Mouse (Mus musculus) spleen, postnatal 36 days (tissue): ENCODE data around the gene Plgrkt.
"Not testable (repeated sequence)": the region's sequence is repeated elsewhere in the genome, so short reads cannot be mapped to it uniquely, and the experiment has no call there.

Source experiments
- DNase-seq, 2 experiments: peaks; one replicate each; pipeline ENCODE4 v3.0.0; 2022; ENCODE audit warnings: low spot score in 2 of 2, mixed read lengths in 1 of 2

Plgrkt gene

DNA sequence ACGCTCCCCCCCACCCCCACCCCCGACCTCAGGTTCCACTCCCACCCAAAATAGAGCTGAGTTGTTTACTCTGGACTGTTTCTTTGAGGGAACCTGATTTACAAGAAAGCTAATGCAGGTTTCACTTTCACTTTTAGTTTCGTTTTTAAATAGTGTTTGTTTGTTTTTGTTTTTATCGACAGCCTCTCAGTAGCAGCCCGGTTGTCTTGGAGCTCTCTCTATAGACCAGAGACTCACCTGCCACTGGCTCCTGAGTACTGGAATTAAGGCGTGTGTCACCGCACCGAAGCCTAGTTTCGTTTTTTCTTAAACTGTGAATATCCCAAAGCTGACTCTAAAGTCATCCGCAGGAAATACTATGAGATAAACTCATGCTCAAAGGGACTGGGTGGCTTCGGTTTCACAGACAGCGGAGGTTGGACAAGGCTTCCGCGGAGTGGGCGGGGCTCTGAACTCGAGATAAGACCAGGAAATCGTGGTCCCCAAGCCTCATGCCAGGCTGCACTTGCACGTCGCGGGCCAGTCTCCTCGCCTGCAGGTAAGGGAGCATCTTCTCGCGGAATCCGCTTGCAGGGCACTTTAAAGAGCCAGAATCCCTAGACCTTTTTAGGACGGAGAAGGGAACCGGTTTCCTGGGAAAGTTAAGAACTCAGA lies at the start of gene Plgrkt, which contains the start of gene Cd274:
Plgrkt (minus strand) TSS at position 422 of the 654 bp plus-strand sequence.
Cd274 (plus strand) TSS at position 487 of the 654 bp plus-strand sequence.
- DNase-seq, result peak; percentile 93 to 94

- DNase-seq, result no peak
These were observed 49.3 kb upstream of the Plgrkt start for GRCm38 (mm10) chr19:29416393-29416902.

GRCm38 (mm10) chr19:29414917-29415316 lies 47.7 kb upstream of the Plgrkt start:
- not testable (repeated sequence) for DNase-seq

- DNase-seq, result no peak
These were observed 47.3 kb upstream of the Plgrkt start for GRCm38 (mm10) chr19:29414513-29414912.

DNA sequence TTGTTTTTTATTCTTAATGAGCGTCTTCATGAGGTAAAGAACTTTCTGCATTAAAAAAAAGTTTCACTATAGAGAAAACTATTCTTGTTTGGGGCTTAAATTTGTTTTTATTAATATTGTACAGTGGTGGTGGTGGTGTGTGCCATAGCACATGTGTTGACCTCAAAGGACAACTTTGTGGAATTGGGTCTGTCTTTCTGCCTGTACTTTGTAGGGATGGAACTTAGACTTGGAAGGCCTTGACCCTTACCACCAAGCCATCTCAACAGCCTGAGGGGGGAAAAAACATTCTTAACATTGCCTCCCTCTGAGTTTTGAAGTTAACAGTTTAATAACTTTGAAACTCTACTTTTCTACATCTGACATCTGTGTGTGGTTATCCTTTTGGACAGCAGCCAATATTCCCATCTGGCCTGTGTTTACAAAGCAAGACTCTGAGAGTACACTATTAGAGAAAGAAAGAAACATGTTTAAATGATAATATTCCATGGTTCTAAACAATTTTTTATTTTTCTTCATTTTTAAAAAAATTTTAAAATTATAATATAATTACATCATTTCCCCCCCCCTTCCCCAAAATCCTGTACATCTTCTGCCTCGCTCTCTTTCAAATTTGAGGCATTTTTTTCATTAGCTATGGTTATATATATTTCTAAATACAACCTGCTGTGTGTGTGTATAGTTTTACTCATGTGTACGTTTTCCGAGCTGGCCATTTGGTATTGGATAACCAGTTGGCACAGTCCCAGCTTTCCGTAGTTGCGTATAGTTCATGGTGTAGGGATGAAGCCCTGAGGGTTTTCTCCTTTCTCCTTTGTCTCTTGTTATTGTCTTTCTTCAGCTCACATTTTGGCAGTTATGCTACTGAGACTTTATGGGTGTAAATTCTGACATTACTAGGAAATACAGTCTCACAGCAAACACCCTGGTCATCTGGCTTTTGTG lies 45.6 kb upstream of the Plgrkt start:
- no peak for DNase-seq

DNA sequence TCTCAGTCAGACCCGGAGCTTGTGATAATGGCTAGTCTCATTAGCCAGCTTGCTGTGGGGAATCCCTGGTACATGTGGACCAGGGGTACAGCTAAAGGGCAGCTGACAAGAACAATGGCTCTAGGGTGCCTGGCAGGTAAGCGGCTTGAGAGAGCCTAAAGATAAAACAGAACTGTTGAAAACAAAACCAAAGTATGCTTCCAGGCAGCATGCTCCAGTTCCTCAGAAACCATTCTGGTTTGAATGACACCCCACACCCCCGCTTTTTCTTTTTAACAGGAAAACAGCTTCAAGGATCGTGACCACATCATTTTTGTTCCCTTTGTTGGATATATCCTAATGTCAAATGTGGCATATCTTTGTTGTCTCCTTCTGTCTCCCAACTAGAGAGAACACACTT lies 43.4 kb upstream of the Plgrkt start, which contains the start of gene Pdcd1lg2:
Pdcd1lg2 (plus strand) TSS at position 301 of the 400 bp plus-strand sequence.
- no peak for DNase-seq

DNA sequence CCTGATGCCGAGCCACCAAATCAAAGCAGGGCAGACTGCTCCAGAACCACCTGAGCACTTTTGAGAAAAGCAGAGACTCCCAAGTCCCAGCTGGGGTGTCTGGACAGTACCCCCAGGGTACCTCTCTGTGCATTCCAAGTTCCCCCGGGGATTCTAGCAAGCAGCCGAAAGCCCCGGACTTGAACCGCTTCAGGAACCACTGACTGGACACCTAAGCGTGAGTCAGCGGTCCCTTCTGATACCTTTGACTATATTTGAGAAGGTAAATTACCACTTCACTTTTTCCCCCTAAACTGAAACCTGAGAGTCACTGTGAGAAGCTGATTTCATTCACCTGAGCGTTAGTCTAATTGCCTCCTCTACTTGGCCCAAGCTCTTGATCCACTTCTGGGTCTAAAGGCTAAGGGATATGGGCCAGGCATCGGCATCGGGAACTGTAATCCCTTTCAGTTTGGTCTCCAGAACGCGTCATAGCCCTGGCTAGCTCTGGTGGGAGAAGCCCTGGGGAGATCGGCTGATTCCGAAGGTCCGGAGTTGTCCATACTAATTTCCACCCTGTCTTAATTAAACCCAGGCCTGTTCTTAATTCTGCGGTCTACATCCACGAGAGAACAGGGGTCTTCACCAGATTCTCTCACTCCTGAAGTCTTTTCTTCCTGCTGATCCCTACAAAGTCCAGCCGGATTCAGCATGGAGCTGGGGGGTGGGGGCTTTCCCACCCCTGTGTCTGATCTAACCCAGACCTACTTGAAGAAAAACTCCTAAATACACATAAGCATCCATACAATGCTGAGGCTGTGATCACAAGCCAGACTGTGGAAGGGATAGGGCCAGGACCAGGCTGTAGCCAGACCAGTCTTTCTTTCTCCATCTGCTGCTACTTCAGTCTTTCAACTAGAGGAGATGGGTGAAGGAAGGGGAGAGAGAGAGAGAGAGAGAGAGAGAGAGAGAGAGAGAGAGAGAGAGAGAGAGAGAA lies 39.1 kb upstream of the Plgrkt start:
- DNase-seq, result no peak

DNA sequence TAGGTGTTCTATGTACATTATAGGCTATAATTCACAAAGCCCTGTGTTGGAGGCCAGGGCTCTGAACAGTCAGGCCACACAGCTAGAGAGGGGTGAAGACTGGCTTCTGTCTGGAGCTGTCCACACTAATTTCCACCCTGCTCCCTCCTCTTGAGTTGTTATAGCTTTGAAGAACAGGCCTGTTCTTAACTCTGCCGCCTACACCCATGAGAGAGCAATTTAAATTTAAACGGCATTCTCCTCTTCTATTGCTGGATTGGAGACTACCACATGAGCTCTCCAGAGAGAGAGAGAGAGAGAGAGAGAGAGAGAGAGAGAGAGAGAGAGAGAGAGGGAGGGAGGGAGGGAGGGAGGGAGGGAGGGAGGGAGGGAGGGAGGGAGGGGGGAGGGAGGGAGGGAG lies 38.2 kb upstream of the Plgrkt start:
- DNase-seq, result no peak

DNA sequence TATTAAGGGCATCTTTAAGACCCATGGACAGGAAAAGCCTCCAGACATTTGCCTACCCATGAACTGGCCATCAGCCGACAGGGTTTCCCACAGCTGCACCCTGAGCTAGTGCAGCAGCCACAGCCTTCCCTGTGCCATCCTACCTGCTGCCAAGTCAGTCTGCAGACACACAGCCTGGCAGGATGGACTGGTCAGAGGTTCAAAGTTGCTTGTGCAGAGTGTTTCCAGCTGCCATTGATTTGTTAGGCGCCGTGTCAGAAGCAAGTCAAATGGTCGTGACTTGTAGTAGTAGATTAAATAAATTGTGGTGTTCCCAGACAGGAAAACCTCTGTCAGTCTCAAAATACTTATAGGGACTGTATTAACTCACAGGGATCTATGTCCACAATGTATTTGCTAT lies 36.1 kb upstream of the Plgrkt start:
- DNase-seq, result no peak

GRCm38 (mm10) chr19:29402621-29403020 lies 35.4 kb upstream of the Plgrkt start:
- DNase-seq, result no peak

DNA sequence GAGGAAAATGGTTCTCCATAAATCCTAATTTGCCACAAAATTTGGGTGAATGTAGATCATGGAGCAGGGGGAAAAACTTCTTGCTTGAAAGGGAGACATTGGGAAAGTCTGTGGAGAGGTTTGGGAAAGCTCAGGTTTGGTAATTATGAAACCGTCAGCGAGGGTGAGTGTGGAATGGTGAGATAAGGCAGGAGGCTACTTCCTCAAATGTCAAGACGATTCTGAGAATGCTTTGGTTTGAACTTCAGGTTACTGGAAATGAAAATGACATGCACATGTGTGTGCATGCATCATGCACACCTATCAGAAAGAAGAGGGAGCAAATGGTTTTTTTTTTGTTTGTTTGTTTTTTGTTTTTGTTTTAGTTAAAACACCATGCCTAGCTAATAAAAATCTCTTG lies 33.3 kb upstream of the Plgrkt start:
- no peak for DNase-seq

DNA sequence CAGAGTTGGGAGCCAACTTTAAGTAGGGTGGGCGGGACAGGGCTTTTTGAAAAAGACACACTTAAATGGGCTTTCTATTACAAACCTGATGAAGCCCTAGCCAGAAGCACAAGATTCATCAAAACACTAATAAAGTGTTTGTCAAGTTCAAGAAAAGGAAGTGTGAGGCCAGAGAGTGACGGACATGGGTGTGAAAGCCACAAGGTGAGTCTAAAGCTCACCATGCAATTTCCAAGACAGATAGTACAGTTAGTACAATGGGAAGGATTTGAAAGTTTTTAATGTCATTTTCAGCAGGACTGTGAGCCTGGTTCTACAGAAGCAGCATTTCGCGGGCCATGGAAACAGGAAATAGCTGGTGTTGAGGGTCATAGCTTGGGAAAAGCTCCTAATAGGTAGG lies 32.6 kb upstream of the Plgrkt start:
- no peak for DNase-seq

DNA sequence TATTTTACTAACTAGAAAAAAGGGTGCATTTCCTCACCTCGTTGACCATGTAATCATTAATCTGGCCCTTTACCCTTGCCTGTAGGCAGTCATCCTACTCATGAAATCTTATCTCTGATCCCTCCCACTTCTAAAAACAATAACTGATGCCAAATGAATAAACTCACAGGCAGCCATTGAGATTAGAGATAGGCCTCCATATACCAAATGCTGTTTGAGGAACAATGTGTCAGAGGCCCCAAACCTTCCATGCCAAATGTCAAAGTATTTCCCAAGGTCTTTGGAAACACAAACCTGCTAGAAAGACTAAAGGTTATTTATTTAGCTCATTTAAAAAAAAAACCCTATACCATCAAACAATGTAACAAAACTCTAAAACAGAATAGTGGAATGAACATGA lies 29.2 kb upstream of the Plgrkt start:
- no peak for DNase-seq

DNA sequence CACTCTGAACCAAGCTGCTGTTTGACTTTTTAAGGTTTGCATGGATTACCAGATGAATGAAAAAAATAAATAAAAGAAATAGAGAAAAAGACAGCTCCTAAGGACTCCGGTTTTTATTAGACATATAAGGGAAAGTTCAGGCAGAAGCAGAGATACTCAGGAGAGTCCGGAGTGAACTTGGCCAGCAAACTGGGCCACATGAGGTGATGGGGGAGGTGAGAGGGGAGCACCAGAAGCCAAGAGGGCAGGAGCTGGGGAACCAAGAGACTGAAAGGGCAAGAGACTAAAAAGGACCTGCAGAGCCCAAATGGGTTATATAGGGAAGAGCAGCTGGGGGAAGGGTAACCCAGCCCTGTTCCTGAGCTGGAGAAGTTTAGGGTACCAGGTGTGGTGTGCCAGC lies 27.5 kb upstream of the Plgrkt start:
- DNase-seq, result no peak

DNA sequence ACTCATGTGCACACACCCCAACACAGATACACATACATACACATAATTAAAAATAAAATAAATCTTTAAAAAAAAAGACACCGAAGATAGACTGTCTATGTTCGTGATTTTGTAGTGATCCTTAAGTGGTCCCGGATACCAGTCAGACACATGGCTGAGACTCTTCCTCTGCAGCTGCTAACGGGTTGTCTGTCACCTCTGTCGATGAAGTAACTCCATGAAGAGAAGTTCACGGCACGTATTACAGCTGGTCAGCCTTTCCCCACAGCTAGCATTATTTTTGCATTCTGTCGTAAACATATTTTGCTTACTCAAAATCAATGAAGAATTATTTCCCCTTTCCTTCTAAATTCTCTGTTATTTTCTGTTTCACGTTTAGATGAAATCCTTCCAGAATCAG lies 26.1 kb upstream of the Plgrkt start:
- no peak for DNase-seq

GRCm38 (mm10) chr19:29391279-29391678 lies 24.1 kb upstream of the Plgrkt start:
- no peak for DNase-seq

GRCm38 (mm10) chr19:29390483-29390882 lies 23.3 kb upstream of the Plgrkt start:
- no peak for DNase-seq

DNA sequence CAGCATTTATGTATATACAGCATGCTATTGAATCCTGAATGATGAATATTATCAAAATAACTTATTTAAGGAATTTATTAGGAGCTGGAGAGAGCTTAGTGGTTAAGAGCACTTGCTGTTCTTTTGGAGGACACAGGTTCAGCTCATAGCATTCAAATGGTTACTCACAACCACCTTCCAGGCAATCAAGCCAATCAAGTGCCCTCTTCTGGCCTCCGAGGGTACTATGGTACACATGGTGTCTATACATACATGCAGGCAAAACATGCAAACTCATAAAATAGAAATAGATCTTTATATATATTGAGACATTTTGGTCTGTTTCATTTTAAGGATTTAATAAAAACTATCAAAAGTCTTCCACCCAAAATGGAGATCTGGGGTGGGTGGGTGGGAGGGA lies 21.6 kb upstream of the Plgrkt start:
- DNase-seq, result no peak

DNA sequence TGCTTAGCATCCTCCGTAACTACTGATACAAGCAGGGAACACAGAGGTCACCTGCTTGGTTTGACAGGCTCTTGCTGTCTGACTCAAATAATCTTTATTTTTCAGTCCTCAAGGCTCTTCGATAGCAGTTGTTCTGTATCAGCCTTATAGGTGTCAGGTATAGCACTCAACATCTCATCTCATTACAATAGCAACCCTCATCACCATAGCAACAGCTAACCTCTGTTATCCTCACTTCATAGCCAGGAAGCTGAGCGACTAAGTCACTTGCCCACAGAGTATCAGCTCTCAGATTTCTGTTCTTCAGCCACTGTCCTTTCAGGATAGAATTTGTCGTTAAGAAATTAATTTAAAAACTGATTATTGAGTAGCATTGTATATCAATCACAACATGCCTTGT lies 18.6 kb upstream of the Plgrkt start:
- DNase-seq, result no peak

DNA sequence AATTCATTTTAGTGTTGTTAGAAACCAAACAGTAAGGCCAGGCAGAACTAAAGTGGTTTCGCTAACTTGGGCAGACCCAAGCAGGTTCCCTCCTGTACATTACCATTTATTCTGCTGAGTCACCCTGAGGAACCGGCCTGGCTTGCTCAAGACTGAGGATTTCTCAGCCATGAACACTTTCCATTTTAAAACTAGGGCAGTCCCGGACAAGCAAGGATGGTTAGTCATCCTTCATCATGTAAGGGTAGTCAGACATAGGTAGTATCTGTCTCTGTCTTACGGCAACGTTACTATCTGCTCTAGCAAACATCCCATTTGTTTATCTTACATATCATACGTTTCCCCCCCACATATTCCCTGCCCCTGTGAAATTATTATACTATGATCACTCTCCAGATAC lies 17.8 kb upstream of the Plgrkt start:
- no peak for DNase-seq

GRCm38 (mm10) chr19:29384412-29384811 lies 17.2 kb upstream of the Plgrkt start:
- DNase-seq, result no peak
